Mouse (Mus musculus) right cerebral cortex, postnatal 36 days (tissue): ENCODE data around the gene Uimc1.

Source experiments
- DNase-seq, 2 experiments: peaks; one replicate each; pipeline ENCODE4 v3.0.0; 2022; ENCODE audit warnings: low spot score in 2 of 2, mixed read lengths in 1 of 2

Uimc1 gene

DNA sequence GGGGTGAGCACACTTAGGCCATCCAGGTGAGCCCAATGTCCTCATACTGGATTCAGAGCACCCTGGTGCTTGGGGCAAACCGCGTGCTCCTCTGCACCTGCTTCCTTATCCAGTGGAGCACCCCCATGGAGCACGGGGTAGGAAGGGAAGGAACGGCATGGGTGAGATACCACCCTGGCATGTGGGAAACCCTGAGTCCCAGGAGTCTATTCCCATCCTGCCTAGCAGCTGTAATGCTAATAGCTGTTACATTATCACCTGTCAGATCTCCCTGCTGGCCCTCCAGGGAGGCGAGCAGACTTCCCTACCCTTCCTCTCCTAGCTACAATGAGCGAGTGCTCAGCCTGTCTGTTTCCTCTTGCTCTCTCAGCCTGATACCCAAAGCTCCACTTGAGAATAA is 104.9 kb downstream of the Uimc1 start:
- DNase-seq = no peak

DNA sequence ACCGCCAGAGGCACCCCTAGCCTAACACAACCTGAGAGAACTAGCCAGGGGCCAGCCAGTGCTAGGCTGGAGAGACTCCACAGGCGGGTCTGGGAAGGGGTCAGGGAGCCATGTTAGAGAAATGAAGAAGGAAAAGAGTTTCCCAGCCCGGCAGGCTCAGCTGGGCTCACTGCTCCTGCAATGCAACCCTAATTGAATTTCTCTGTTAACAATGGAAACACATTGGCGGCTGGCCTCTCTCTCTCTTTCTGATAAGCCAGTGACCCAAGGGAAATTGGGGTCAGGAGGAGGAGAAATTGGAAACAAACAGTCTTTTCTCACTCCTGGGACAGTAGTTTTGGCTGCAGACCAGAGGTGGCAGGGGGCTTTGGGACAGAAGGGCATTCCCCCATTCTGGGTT is 105.5 kb downstream of the Uimc1 start:
- no peak for DNase-seq

GRCm38 (mm10) chr13:54992215-54992614 is 107.9 kb downstream of the Uimc1 start:
- no peak for DNase-seq

GRCm38 (mm10) chr13:54988181-54988760 is 111.8 kb downstream of the Uimc1 start:
- DNase-seq = no peak

- DNase-seq = no peak
These were observed 112.7 kb downstream of the Uimc1 start for GRCm38 (mm10) chr13:54987405-54987804.

GRCm38 (mm10) chr13:54983614-54984013 is 116.5 kb downstream of the Uimc1 start:
- DNase-seq = no peak

GRCm38 (mm10) chr13:54983001-54983400 is 117.1 kb downstream of the Uimc1 start:
- no peak for DNase-seq

GRCm38 (mm10) chr13:54980957-54981356 is 119.1 kb downstream of the Uimc1 start:
- DNase-seq = no peak

DNA sequence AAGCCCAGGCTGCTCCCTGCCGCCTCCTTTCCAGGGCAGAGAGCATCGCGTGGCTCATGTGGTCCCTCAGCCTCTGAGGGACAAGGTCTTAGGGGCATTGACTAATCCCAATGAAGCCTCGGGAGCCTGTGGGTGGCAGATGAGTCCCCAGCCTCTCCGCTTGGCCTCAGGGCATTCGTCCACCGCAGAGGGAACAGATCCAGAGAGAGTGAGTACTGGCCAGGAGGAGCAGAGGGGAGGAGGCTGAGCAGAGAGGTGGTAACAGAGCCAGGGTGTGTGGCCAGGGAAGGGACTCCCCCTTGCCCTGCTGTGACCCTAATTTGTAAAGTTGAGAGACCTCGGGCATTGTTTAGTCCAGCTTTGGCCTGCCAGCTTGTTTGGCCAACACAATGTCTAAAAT is 121.3 kb downstream of the Uimc1 start:
- DNase-seq = no peak
